Mouse (Mus musculus) kidney, adult 2 months (tissue): ENCODE measurements around the gene Senp6.

Source experiments
- CTCF ChIP-seq: fragments of 200-500 bp; conservative IDR thresholded peaks from 2 replicates; pipeline ENCODE4 v1.5.1; 2011; ENCODE audit warnings: low read depth, mild to moderate bottlenecking, control low read depth, low read length, moderate library complexity, mixed read lengths; ENCODE audit not compliant: insufficient read depth, insufficient read length
- POLR2A ChIP-seq: fragments of 200-500 bp; IDR thresholded peaks from one replicate; pipeline ENCODE4 v1.6.1; 2011; ENCODE audit warnings: low read depth, low read length, control low read depth

GRCm38 (mm10) chr9:80157840-80158465, 91.2 kb downstream of the Senp6 start:
- TF ChIP-seq CTCF, result no peak
- TF ChIP-seq POLR2A, result peak; percentile 17
